Mouse (Mus musculus): Measurements from ENCODE around the gene Rbm47. TPM values are rescaled to one million over a fixed set of nuclear protein-coding genes. Genes with fewer than 3 reads are reported as not detected.

Rbm47 gene
- polyA plus RNA-seq, 1 experiment from 2014 or later, result 1.0 TPM

DNA sequence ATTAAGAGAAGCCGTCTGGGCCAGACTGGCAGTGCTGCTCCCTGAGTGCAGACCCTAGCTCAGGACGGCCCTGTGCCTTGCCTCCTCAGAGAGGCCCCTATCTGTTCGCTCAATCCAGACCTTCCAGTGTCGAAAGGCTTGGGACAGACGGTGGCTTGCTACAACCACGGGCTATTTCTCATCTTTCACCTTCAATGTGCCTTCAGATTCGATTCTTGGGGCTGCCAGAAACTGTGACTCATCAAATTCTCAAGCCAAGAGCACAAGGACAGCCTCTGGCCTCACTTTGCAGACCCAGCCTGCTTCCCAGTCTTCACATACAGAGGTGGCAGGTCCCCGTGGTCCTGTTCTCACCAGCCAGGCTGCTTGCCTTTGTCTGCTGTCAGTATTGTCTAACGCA is 82.9 kb downstream of the Rbm47 start:
- Histone ChIP-seq H3K27me3 (ENCODE audit: control insufficient read depth, insufficient read depth, low read length) (no peaks in the 10 kb centered on the region), H3K9me3 (ENCODE audit: control insufficient read depth, low read length) (no peaks in the 10 kb centered on the region), H3K36me3 (ENCODE audit: control insufficient read depth, insufficient read depth, low read length) (no peaks in the 10 kb centered on the region), H3K4me1 (ENCODE audit: control insufficient read depth, insufficient read depth, low read length) (no peaks in the 10 kb centered on the region), H3K27ac (replicated peaks; ENCODE audit: low read depth, low read length) (no peak overlapping the region), H3K4me3 (replicated peaks; ENCODE audit: low read depth, low read length) (no peak overlapping the region), H3K4me2 (ENCODE audit: low read length) (no peak overlapping the region), H3K9ac (replicated peaks; ENCODE audit: low read length) (no peak overlapping the region)
- WGBS, result 68% methylated on average over 9 of the region's 9 CpGs
- DNase-seq (no peak), ATAC-seq (ENCODE audit: low FRiP score, low TSS enrichment) (no peak)

DNA sequence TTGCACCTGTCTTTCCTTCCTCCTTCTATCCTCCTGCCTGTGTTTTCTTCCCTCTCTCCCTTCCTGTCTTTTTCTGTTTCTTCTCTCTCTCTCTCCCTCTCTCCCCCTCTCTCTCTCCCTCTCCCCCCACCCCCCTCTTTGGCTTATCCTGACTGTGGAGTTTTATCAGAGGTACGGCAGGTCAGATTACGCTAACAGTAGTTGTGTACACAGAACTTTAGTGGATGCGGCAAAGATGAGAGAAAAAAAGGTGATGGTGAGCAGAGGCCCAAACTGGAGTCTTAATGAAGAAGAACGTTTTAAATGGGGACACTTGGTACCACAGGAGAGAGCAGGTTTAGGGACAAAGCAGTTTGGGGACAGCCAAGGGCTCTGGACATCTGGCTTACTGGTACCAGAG is 83.3 kb downstream of the Rbm47 start:
- H3K9ac ChIP-seq (replicated peaks; ENCODE audit: low read length), result no peak overlapping the region
- 82% methylated on average over 4 of the region's 4 CpGs for WGBS

DNA sequence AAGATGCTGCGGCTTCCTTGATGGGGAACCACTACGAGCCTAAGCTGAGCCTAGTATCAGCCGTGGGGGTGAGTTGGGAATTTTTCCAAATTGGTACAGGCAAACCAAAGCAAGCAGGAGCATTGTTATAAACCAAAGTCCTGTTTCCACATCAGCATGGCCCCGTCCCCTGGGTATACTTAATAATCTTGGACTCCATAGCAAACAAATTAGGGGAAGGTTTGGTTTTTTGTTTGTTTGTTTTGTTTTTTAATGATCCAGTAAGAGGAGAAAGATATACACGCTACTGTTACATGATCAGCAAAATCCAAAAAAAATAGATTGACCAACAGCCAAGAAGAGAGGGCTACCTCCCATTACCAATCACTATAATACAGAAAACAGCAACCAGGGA is 84.0 kb downstream of the Rbm47 start:
- Histone ChIP-seq H3K9ac (replicated peaks; ENCODE audit: low read length) (no peak overlapping the region), H3K27ac (replicated peaks; ENCODE audit: low read depth, low read length) (no peak overlapping the region), H3K27me3 (ENCODE audit: control insufficient read depth, insufficient read depth, low read length) (no peaks in the 10 kb centered on the region), H3K36me3 (ENCODE audit: control insufficient read depth, insufficient read depth, low read length) (no peaks in the 10 kb centered on the region), H3K4me3 (replicated peaks; ENCODE audit: low read depth, low read length) (no peak overlapping the region), H3K9me3 (ENCODE audit: control insufficient read depth, low read length) (no peaks in the 10 kb centered on the region), H3K4me2 (ENCODE audit: low read length) (no peak overlapping the region), H3K4me1 (ENCODE audit: control insufficient read depth, insufficient read depth, low read length) (no peaks in the 10 kb centered on the region)
- 89% methylated on average over 5 of the region's 5 CpGs for WGBS
- DNase-seq (no peak), ATAC-seq (ENCODE audit: low FRiP score, low TSS enrichment) (no peak)

More for the DNA sequence above, 83.3 kb downstream of the Rbm47 start:
- no peak overlapping the region for H3K27ac ChIP-seq (replicated peaks; ENCODE audit: low read depth, low read length)
- H3K4me1 ChIP-seq (ENCODE audit: control insufficient read depth, insufficient read depth, low read length), result no peaks in the 10 kb centered on the region
- ATAC-seq (ENCODE audit: low FRiP score, low TSS enrichment) (no peak), DNase-seq (no peak)
- H3K9me3 ChIP-seq (ENCODE audit: control insufficient read depth, low read length), result no peaks in the 10 kb centered on the region
- no peaks in the 10 kb centered on the region for H3K27me3 ChIP-seq (ENCODE audit: control insufficient read depth, insufficient read depth, low read length)
- H3K4me2 ChIP-seq (ENCODE audit: low read length), result no peak overlapping the region
- H3K36me3 ChIP-seq (ENCODE audit: control insufficient read depth, insufficient read depth, low read length), result no peaks in the 10 kb centered on the region
- H3K4me3 ChIP-seq (replicated peaks; ENCODE audit: low read depth, low read length), result no peak overlapping the region

DNA sequence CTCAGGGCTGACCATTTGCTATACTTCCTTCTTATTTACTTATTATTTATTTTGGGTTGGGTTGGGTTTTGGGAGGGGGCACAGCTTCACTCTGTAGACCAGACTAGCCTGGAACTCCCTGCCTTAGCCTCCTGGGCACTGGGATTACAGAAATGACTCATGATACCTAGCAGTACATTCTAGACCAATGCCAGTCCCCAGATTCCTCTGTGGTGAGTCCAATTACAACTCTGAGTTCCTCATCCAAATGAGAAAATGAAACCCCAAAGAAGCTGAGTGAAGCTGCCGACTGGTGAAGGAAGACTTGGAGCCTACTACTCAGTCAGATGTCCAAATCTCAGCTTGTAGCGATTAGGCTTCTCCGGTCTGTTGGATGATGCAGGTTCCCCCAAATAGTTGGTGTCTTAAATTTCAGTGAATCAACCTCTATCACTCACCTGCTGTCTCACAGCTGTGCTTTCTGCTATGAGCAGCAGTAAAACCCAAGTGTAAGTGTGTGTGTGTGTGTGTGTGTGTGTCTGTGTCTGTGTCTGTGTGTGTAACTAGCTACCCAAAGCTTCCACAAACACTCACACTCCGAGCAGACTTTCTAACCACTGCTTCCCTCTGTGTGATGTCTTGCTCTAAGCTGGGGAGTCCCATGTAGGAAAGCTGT is 84.5 kb downstream of the Rbm47 start:
- no peaks in the 10 kb centered on the region for H3K9me3 ChIP-seq (ENCODE audit: control insufficient read depth, low read length)
- H3K27me3 ChIP-seq (ENCODE audit: control insufficient read depth, insufficient read depth, low read length), result no peaks in the 10 kb centered on the region
- H3K36me3 ChIP-seq (ENCODE audit: control insufficient read depth, insufficient read depth, low read length), result no peaks in the 10 kb centered on the region
- H3K4me1 ChIP-seq (ENCODE audit: control insufficient read depth, insufficient read depth, low read length), result no peaks in the 10 kb centered on the region
- no peak overlapping the region for H3K4me3 ChIP-seq (replicated peaks; ENCODE audit: low read depth, low read length)
- no peak overlapping the region for H3K27ac ChIP-seq (replicated peaks; ENCODE audit: low read depth, low read length)
- DNase-seq, result no peak
- 91% methylated on average over 4 of the region's 4 CpGs for WGBS
- no peak overlapping the region for H3K9ac ChIP-seq (replicated peaks; ENCODE audit: low read length)
- no peak for ATAC-seq (ENCODE audit: low FRiP score, low TSS enrichment)
- H3K4me2 ChIP-seq (ENCODE audit: low read length), result no peak overlapping the region

DNA sequence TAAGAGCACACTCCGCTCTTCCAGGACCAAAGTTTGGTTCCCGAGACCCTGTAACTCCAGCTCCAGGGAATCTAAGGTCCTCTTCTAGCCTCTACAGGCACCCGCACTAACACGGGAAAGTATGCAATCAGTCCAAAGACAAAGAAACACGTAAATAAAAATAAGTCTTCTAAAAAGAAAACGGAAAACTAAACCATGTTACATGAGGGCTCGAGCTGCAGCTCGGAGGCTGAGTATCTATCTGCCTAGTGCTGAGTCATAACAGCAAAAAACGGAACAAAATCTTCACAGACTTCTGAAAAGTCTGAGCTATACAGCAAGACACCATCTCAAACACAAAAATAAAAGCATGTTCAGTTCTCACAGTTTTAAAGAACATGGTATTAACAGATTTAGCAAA is 86.0 kb downstream of the Rbm47 start:
- H3K4me1 ChIP-seq (ENCODE audit: control insufficient read depth, insufficient read depth, low read length), result no peaks in the 10 kb centered on the region
- H3K4me2 ChIP-seq (ENCODE audit: low read length), result no peak overlapping the region
- DNase-seq (no peak), ATAC-seq (ENCODE audit: low FRiP score, low TSS enrichment) (no peak)
- no peak overlapping the region for H3K27ac ChIP-seq (replicated peaks; ENCODE audit: low read depth, low read length)
- no peak overlapping the region for H3K9ac ChIP-seq (replicated peaks; ENCODE audit: low read length)
- 93% methylated on average over 9 of the region's 9 CpGs for WGBS
- H3K27me3 ChIP-seq (ENCODE audit: control insufficient read depth, insufficient read depth, low read length), result no peaks in the 10 kb centered on the region
- H3K9me3 ChIP-seq (ENCODE audit: control insufficient read depth, low read length), result no peaks in the 10 kb centered on the region
- no peaks in the 10 kb centered on the region for H3K36me3 ChIP-seq (ENCODE audit: control insufficient read depth, insufficient read depth, low read length)
- H3K4me3 ChIP-seq (replicated peaks; ENCODE audit: low read depth, low read length), result no peak overlapping the region

DNA sequence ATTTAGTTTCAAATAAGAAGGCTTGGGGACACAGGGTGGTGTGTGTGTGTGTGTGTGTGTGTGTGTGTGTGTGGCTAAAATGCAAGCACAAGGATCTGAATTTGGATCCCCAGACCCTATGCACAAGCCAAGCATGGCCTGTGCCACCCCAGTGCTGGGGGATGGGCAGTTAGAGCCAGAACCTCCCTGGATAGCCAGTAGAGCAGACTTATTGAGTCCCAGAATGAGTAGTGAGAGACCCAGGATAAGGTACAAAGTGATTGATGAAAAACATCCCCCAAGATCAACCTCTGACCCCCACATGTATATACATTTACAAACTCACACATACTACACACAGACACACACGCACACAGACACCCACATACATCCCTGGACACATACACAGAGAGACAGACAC is 86.6 kb downstream of the Rbm47 start:
- Histone ChIP-seq H3K4me1 (ENCODE audit: control insufficient read depth, insufficient read depth, low read length) (no peaks in the 10 kb centered on the region), H3K36me3 (ENCODE audit: control insufficient read depth, insufficient read depth, low read length) (no peaks in the 10 kb centered on the region), H3K9me3 (ENCODE audit: control insufficient read depth, low read length) (no peaks in the 10 kb centered on the region), H3K27ac (replicated peaks; ENCODE audit: low read depth, low read length) (no peak overlapping the region), H3K4me3 (replicated peaks; ENCODE audit: low read depth, low read length) (no peak overlapping the region), H3K9ac (replicated peaks; ENCODE audit: low read length) (no peak overlapping the region), H3K4me2 (ENCODE audit: low read length) (no peak overlapping the region), H3K27me3 (ENCODE audit: control insufficient read depth, insufficient read depth, low read length) (no peaks in the 10 kb centered on the region)
- DNase-seq (no peak), ATAC-seq (ENCODE audit: low FRiP score, low TSS enrichment) (no peak)
- WGBS, result 97% methylated on average over 1 of the region's 1 CpGs

DNA sequence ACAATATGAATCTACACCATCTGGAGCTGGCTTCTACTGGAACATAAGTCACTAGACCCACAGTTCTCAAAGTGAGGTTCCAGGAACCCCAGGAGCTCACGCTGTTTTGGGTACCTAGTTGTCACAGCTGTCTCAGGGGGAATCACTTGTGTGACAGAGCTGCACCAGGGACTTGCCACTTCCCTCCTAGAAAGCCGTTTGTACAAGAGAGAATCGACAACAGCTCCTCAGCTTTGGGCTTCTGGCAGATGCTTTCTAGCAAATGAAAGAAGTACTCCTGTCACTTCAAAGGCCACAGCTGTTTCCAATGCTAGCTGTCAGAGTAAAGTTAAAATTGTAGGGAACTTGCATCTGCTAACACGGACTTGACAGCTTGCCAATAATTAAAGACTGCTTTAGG is 87.4 kb downstream of the Rbm47 start:
- Histone ChIP-seq H3K4me3 (replicated peaks; ENCODE audit: low read depth, low read length) (no peak overlapping the region), H3K4me2 (ENCODE audit: low read length) (no peak overlapping the region), H3K27ac (replicated peaks; ENCODE audit: low read depth, low read length) (no peak overlapping the region), H3K4me1 (ENCODE audit: control insufficient read depth, insufficient read depth, low read length) (no peaks in the 10 kb centered on the region), H3K27me3 (ENCODE audit: control insufficient read depth, insufficient read depth, low read length) (no peaks in the 10 kb centered on the region), H3K36me3 (ENCODE audit: control insufficient read depth, insufficient read depth, low read length) (no peaks in the 10 kb centered on the region), H3K9ac (replicated peaks; ENCODE audit: low read length) (no peak overlapping the region), H3K9me3 (ENCODE audit: control insufficient read depth, low read length) (no peaks in the 10 kb centered on the region)
- ATAC-seq (ENCODE audit: low FRiP score, low TSS enrichment) (no peak), DNase-seq (no peak)
- 69% methylated on average over 4 of the region's 4 CpGs for WGBS

DNA sequence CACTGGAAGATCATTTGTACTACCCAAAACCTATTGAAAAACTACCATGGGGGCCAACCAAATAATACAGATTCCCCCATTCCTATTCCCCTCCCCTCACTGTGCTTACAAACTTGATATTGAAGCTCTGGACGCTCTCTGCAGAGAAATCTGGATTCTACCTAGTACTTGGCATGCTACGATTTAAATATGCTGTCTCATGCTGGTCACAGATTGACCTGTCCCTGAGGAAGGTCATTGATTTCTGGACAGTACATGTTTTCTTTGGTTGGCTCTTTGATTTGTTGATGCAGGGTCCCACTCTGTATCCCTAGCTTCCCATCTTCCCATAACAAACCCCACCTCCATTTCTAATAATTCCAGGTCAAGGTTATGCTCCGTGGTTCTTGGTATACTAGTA is 88.4 kb downstream of the Rbm47 start:
- no peaks in the 10 kb centered on the region for H3K36me3 ChIP-seq (ENCODE audit: control insufficient read depth, insufficient read depth, low read length)
- no peak overlapping the region for H3K9ac ChIP-seq (replicated peaks; ENCODE audit: low read length)
- no peaks in the 10 kb centered on the region for H3K4me1 ChIP-seq (ENCODE audit: control insufficient read depth, insufficient read depth, low read length)
- no peak for DNase-seq
- H3K4me3 ChIP-seq (replicated peaks; ENCODE audit: low read depth, low read length), result no peak overlapping the region
- no peaks in the 10 kb centered on the region for H3K9me3 ChIP-seq (ENCODE audit: control insufficient read depth, low read length)
- H3K27me3 ChIP-seq (ENCODE audit: control insufficient read depth, insufficient read depth, low read length), result no peaks in the 10 kb centered on the region
- H3K27ac ChIP-seq (replicated peaks; ENCODE audit: low read depth, low read length), result no peak overlapping the region
- H3K4me2 ChIP-seq (ENCODE audit: low read length), result no peak overlapping the region
- no peak for ATAC-seq (ENCODE audit: low FRiP score, low TSS enrichment)
- 92% methylated on average over 3 of the region's 3 CpGs for WGBS

DNA sequence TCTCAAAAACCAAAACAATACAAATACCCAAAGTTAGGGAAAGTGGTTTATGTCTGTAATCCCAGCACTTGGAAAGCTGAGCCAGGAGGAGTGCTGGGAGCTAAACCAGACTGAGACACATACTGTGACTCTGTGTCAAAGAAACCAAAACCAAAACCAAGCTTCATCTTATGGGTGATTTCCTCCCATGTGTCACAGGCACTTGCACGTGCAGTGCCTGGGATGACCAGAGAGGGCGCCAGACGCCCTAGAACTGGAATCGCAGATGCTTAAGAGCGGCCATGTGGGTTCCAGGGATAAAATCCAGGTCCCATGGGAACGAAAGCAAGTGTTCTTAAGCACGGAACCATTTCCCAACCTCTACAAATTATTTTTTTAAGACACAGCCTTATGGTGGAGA is 89.6 kb downstream of the Rbm47 start:
- 43% methylated on average over 7 of the region's 7 CpGs for WGBS
- Histone ChIP-seq H3K4me3 (replicated peaks; ENCODE audit: low read depth, low read length) (no peak overlapping the region), H3K4me1 (ENCODE audit: control insufficient read depth, insufficient read depth, low read length) (no peaks in the 10 kb centered on the region), H3K27ac (replicated peaks; ENCODE audit: low read depth, low read length) (no peak overlapping the region), H3K9ac (replicated peaks; ENCODE audit: low read length) (no peak overlapping the region), H3K9me3 (ENCODE audit: control insufficient read depth, low read length) (no peaks in the 10 kb centered on the region), H3K27me3 (ENCODE audit: control insufficient read depth, insufficient read depth, low read length) (no peaks in the 10 kb centered on the region), H3K4me2 (ENCODE audit: low read length) (no peak overlapping the region), H3K36me3 (ENCODE audit: control insufficient read depth, insufficient read depth, low read length) (no peaks in the 10 kb centered on the region)
- peak; percentile 58 for DNase-seq
- no peak for ATAC-seq (ENCODE audit: low FRiP score, low TSS enrichment)

Measured in midbrain, embryonic 14.5 days (tissue).